Mouse (Mus musculus) cerebellum, adult 2 months (tissue): ENCODE data around the gene Tchh.

ENCODE experiments used
- CTCF ChIP-seq: fragments of 200-500 bp; IDR thresholded peaks from 2 replicates; pipeline ENCODE4 v1.5.1; 2011; ENCODE audit warnings: low read depth, mild to moderate bottlenecking, control low read depth, low read length, moderate library complexity, borderline replicate concordance; ENCODE audit not compliant: insufficient read depth
- POLR2A ChIP-seq: fragments of 200-500 bp; IDR thresholded peaks from 2 replicates; pipeline ENCODE4 v1.6.1; 2011; ENCODE audit warnings: low read length, control low read depth, borderline replicate concordance; ENCODE audit not compliant: insufficient read depth

DNA sequence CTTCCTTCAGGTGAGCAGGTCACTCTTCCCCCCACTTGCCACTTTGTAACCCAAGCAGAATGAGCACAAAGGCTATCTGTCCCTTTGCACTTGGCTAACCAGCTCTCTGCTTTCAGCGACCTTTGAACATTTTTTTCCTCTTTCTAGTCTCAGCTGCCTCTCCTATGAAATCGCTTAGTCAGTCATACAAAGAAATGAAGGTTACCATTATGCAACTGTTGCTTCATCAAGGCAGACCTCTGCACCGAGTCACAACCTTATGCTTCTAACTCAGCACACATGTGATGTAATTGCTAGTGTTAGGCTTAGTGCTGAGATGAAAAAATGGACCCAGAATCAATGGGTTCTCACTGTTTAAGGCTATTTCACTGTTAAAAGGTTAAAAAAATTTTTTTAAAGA, 27.5 kb downstream of the Tchh start:
- TF ChIP-seq CTCF (no peak), POLR2A (no peak)
